8 mouse cellular contexts compared by ENCODE assay signal in genomic region chr17:24707801-24708425, GRCm38 (mm10). TPM values are rescaled to one million over a fixed set of nuclear protein-coding genes. Genes with fewer than 3 reads are reported as not detected.
DNase-seq lines count a peak whose midpoint lies in the region; ATAC-seq and TF ChIP-seq lines count a peak whose summit lies in the region.

No protein-coding gene starts in this region.

- no peak for ATAC-seq in heart, embryonic 11.5 days (replicated peaks; ENCODE audit: insufficient number of reproducible peaks, low FRiP score, low TSS enrichment)
- peak; percentile 62; the same call in 1 of the 2 replicates for ATAC-seq in forebrain, postnatal 0 days
- peak; percentile 45 for ATAC-seq in liver, embryonic 16.5 days (ENCODE audit: low read depth)

- peak overlapping the region; percentile 84 for H3K27ac ChIP-seq in heart, embryonic 11.5 days (ENCODE audit: low read depth, low read length)
- H3K27ac ChIP-seq in MEL (ENCODE audit: control insufficient read depth, low read depth, low read length): peak overlapping the region; percentile 75
- H3K27ac ChIP-seq in forebrain, postnatal 0 days (ENCODE audit: low read depth, low read length): peak overlapping the region; percentile 67; the same call in 1 of the 2 replicates
- H3K27ac ChIP-seq in liver, embryonic 16.5 days (ENCODE audit: low read length): peak overlapping the region; percentile 83

- H3K9ac ChIP-seq in heart, embryonic 11.5 days (ENCODE audit: low read depth, low read length): peak overlapping the region; percentile 86
- H3K9ac ChIP-seq in MEL (ENCODE audit: control insufficient read depth, low read depth, low read length, poor library complexity, severe bottlenecking): peak overlapping the region; percentile 85
- H3K9ac ChIP-seq in forebrain, postnatal 0 days: peak overlapping the region; percentile 62
- peak overlapping the region; percentile 66 for H3K9ac ChIP-seq in liver, embryonic 16.5 days (ENCODE audit: low read depth, low read length)

- H3K4me1 ChIP-seq in heart, embryonic 11.5 days (ENCODE audit: control insufficient read depth, insufficient read depth, low read length): peaks cover 9% of the 10 kb centered on the region
- H3K4me1 ChIP-seq in MEL (ENCODE audit: control insufficient read depth in 1 of 2, insufficient read depth in 2 of 2, low read length in 2 of 2): peaks cover 0 to 2% of the 10 kb centered on the region in 2 experiments; a peak in 1 of 4 replicates
- H3K4me1 ChIP-seq in forebrain, postnatal 0 days (ENCODE audit: insufficient read depth): peaks cover 3% of the 10 kb centered on the region; the same call in 1 of the 2 replicates
- peaks cover 20% of the 10 kb centered on the region for H3K4me1 ChIP-seq in liver, embryonic 16.5 days (ENCODE audit: control insufficient read depth, low read depth, low read length)

- no peak for TF ChIP-seq RAD21 in MEL (IDR thresholded peaks at IDR 0.05; ENCODE audit: low read depth, low read length)

- no peak for DNase-seq in heart, adult 8-10 months (ENCODE audit: low spot score)
- DNase-seq in MEL (ENCODE audit: low read depth, low spot score): peak; percentile 70
- no peak for DNase-seq in forebrain, postnatal 0 days
- peak; percentile 51 for DNase-seq in yolk sac, embryonic 10.5 days (ENCODE audit: low spot score)
- no peak for DNase-seq in layer of hippocampus, postnatal 14 days (ENCODE audit: low spot score in 2 of 2)
- DNase-seq in spleen, adult 18-20 months: no peak

- no peak for TF ChIP-seq EP300 in MEL (IDR thresholded peaks at IDR 0.05; ENCODE audit: low read depth in 1 of 2, low read length in 2 of 2)

- H3K4me3 ChIP-seq in heart, embryonic 11.5 days (ENCODE audit: low read depth, low read length): peak overlapping the region; percentile 81
- H3K4me3 ChIP-seq in MEL (ENCODE audit: control insufficient read depth in 1 of 2, insufficient read depth in 1 of 2, low read depth in 2 of 2, low read length in 2 of 2): peak overlapping the region; percentile 89 to 100
- H3K4me3 ChIP-seq in forebrain, postnatal 0 days (ENCODE audit: low read depth, low read length): peak overlapping the region; percentile 58
- peak overlapping the region; percentile 73 for H3K4me3 ChIP-seq in liver, embryonic 16.5 days (ENCODE audit: low read depth, low read length)

- peak overlapping the region; percentile 84 for H3K4me2 ChIP-seq in heart, embryonic 11.5 days
- H3K4me2 ChIP-seq in forebrain, postnatal 0 days (ENCODE audit: low read depth): peak overlapping the region; percentile 62
- peak overlapping the region; percentile 82 for H3K4me2 ChIP-seq in liver, embryonic 16.5 days (ENCODE audit: low read depth, low read length)

- H3K79me2 ChIP-seq in MEL (ENCODE audit: control insufficient read depth, insufficient read depth, low read length, poor library complexity): peaks cover 7% of the 10 kb centered on the region

- no peaks in the 10 kb centered on the region for H3K27me3 ChIP-seq in heart, embryonic 11.5 days (ENCODE audit: control insufficient read depth, insufficient read depth, low read length)
- H3K27me3 ChIP-seq in MEL (ENCODE audit: control insufficient read depth in 1 of 2, insufficient read depth in 2 of 2, low read length in 2 of 2): no peaks in the 10 kb centered on the region
- no peaks in the 10 kb centered on the region for H3K27me3 ChIP-seq in forebrain, postnatal 0 days (ENCODE audit: insufficient read depth, low read length)
- no peaks in the 10 kb centered on the region for H3K27me3 ChIP-seq in liver, embryonic 16.5 days (ENCODE audit: control insufficient read depth, insufficient read depth, low read depth, low read length)

- no peak for TF ChIP-seq CTCF in MEL (IDR thresholded peaks at IDR 0.05 in 2 of 3, conservative IDR thresholded peaks at IDR 0.05 in 1 of 3; ENCODE audit: control insufficient read depth in 1 of 3, insufficient read depth in 1 of 3, low read depth in 2 of 3, low read length in 3 of 3, poor library complexity in 1 of 3, severe bottlenecking in 1 of 3)
- no peak for TF ChIP-seq CTCF in forebrain, postnatal 0 days (IDR thresholded peaks at IDR 0.05; ENCODE audit: low read depth)

- H3K36me3 ChIP-seq in heart, embryonic 11.5 days (ENCODE audit: control insufficient read depth, insufficient read depth, low read length): peaks cover 13% of the 10 kb centered on the region
- peaks cover 0 to 5% of the 10 kb centered on the region in 2 experiments; a peak in 2 of 4 replicates for H3K36me3 ChIP-seq in MEL (ENCODE audit: control insufficient read depth in 1 of 2, insufficient read depth in 2 of 2, low read length in 2 of 2)
- H3K36me3 ChIP-seq in forebrain, postnatal 0 days (ENCODE audit: insufficient read depth): peaks cover 20% of the 10 kb centered on the region
- peaks cover 9% of the 10 kb centered on the region for H3K36me3 ChIP-seq in liver, embryonic 16.5 days (ENCODE audit: control insufficient read depth, insufficient read depth)

- WGBS in heart, embryonic 11.5 days (ENCODE audit: insufficient replicate concordance): 6% methylated on average over 24 of the region's 24 CpGs
- 5% methylated on average over 24 of the region's 24 CpGs for WGBS in forebrain, postnatal 0 days
- WGBS in liver, embryonic 16.5 days (ENCODE audit: insufficient replicate concordance): 2% methylated on average over 24 of the region's 24 CpGs

- H3K9me3 ChIP-seq in heart, embryonic 11.5 days (replicated peaks; ENCODE audit: control insufficient read depth, low read length): no peaks in the 10 kb centered on the region
- H3K9me3 ChIP-seq in MEL (replicated peaks; ENCODE audit: insufficient read depth, low read length): no peaks in the 10 kb centered on the region
- H3K9me3 ChIP-seq in forebrain, postnatal 0 days (ENCODE audit: low read length): no peaks in the 10 kb centered on the region
- no peaks in the 10 kb centered on the region for H3K9me3 ChIP-seq in liver, embryonic 16.5 days (replicated peaks; ENCODE audit: control insufficient read depth, low read length)

- TF ChIP-seq POLR2A in MEL (IDR thresholded peaks at IDR 0.05; ENCODE audit: control insufficient read depth in 1 of 2, insufficient read depth in 1 of 2, low read depth in 1 of 2, low read length in 2 of 2, poor library complexity in 1 of 2): peak in 1 of 2 experiments; percentile 13; a peak in 1 of 4 replicates

RNA-seq across cellular contexts. Expression of gene Tbl3, which starts 0.5 kb away (rescaled TPM):
- polyA plus RNA-seq in heart, embryonic 11.5 days (2014; fragmentation: Nextera tagmentation; extraction: Ambion mirVana): 50.9 and 54.8 TPM in 2 replicates
- 10 to 100 TPM; 14.4 to 21.6 (median 17.3) TPM for total RNA-seq in heart, adult 8-10 months (2022)
- 102 and 103 TPM in 2 replicates for total RNA-seq in MEL (2012; rRNA removed)
- polyA plus RNA-seq in MEL (2012; ENCODE audit: insufficient read depth in 1 of 2, insufficient read length in 2 of 2, low read depth in 1 of 2, low replicate concordance in 2 of 2, missing spikeins in 1 of 2): 100 to 1,000 TPM in 1 of 2 experiments, not detected in 1; 111 TPM
- total RNA-seq in forebrain, postnatal 0 days (2014; rRNA removed): 39.0 and 59.2 TPM in 2 replicates
- polyA plus RNA-seq in forebrain, postnatal 0 days (2015; fragmentation: Nextera tagmentation; extraction: Ambion mirVana): 45.7 and 48.0 TPM in 2 replicates
- 29.3 and 29.5 TPM in 2 replicates for polyA plus RNA-seq in liver, embryonic 16.5 days (2015; fragmentation: Nextera tagmentation; extraction: Ambion mirVana)
- total RNA-seq in layer of hippocampus, postnatal 14 days (2021): 10 to 100 TPM; 28.5 to 29.1 TPM

RNA-seq across cellular contexts. Expression of gene Rnf151, which starts 9.9 kb away (rescaled TPM):
- polyA plus RNA-seq in heart, embryonic 11.5 days (2014; fragmentation: Nextera tagmentation; extraction: Ambion mirVana): not detected in 2 replicates
- under 1 TPM in 1 of 4 experiments, not detected in 3; 0.23 TPM for total RNA-seq in heart, adult 8-10 months (2022)
- total RNA-seq in MEL (2012; rRNA removed): 0.23 and 0.26 TPM in 2 replicates
- polyA plus RNA-seq in MEL (2012; ENCODE audit: insufficient read depth in 1 of 2, insufficient read length in 2 of 2, low read depth in 1 of 2, low replicate concordance in 2 of 2, missing spikeins in 1 of 2): under 1 TPM in 1 of 2 experiments, not detected in 1; 0.40 TPM
- total RNA-seq in forebrain, postnatal 0 days (2014; rRNA removed): 0.69 TPM in 1 of 2 replicates, not detected in the other
- not detected in 2 replicates for polyA plus RNA-seq in forebrain, postnatal 0 days (2015; fragmentation: Nextera tagmentation; extraction: Ambion mirVana)
- 0.07 TPM in 1 of 2 replicates, not detected in the other for polyA plus RNA-seq in liver, embryonic 16.5 days (2015; fragmentation: Nextera tagmentation; extraction: Ambion mirVana)
- not detected for total RNA-seq in layer of hippocampus, postnatal 14 days (2021)

RNA-seq across cellular contexts. Expression of gene Rps2, which starts 10.0 kb away (rescaled TPM):
- 1,091 and 1,195 TPM in 2 replicates for polyA plus RNA-seq in heart, embryonic 11.5 days (2014; fragmentation: Nextera tagmentation; extraction: Ambion mirVana)
- 100 to 1,000 TPM; 631 to 768 (median 679) TPM for total RNA-seq in heart, adult 8-10 months (2022)
- total RNA-seq in MEL (2012; rRNA removed): 3,755 and 4,516 TPM in 2 replicates
- polyA plus RNA-seq in MEL (2012; ENCODE audit: insufficient read depth in 1 of 2, insufficient read length in 2 of 2, low read depth in 1 of 2, low replicate concordance in 2 of 2, missing spikeins in 1 of 2): 1,000 to 10,000 TPM in 1 of 2 experiments, not detected in 1; 1,852 TPM
- total RNA-seq in forebrain, postnatal 0 days (2014; rRNA removed): 2,317 and 3,198 TPM in 2 replicates
- polyA plus RNA-seq in forebrain, postnatal 0 days (2015; fragmentation: Nextera tagmentation; extraction: Ambion mirVana): 884 and 936 TPM in 2 replicates
- polyA plus RNA-seq in liver, embryonic 16.5 days (2015; fragmentation: Nextera tagmentation; extraction: Ambion mirVana): 868 and 907 TPM in 2 replicates
- 100 to 1,000 TPM; 494 to 506 TPM for total RNA-seq in layer of hippocampus, postnatal 14 days (2021)

RNA-seq across cellular contexts. Expression of gene Noxo1, which starts 11.9 kb away (rescaled TPM):
- 0.49 and 1.1 TPM in 2 replicates for polyA plus RNA-seq in heart, embryonic 11.5 days (2014; fragmentation: Nextera tagmentation; extraction: Ambion mirVana)
- under 1 TPM; 0.49 to 0.84 (median 0.58) TPM for total RNA-seq in heart, adult 8-10 months (2022)
- 0.39 and 0.62 TPM in 2 replicates for total RNA-seq in MEL (2012; rRNA removed)
- polyA plus RNA-seq in MEL (2012; ENCODE audit: insufficient read depth in 1 of 2, insufficient read length in 2 of 2, low read depth in 1 of 2, low replicate concordance in 2 of 2, missing spikeins in 1 of 2): 1 to 10 TPM in 1 of 2 experiments, not detected in 1; 2.4 TPM
- total RNA-seq in forebrain, postnatal 0 days (2014; rRNA removed): 3.8 and 4.5 TPM in 2 replicates
- 1.4 and 2.5 TPM in 2 replicates for polyA plus RNA-seq in forebrain, postnatal 0 days (2015; fragmentation: Nextera tagmentation; extraction: Ambion mirVana)
- 0.37 and 0.42 TPM in 2 replicates for polyA plus RNA-seq in liver, embryonic 16.5 days (2015; fragmentation: Nextera tagmentation; extraction: Ambion mirVana)
- 1 to 10 TPM; 2.7 to 4.4 TPM for total RNA-seq in layer of hippocampus, postnatal 14 days (2021)

RNA-seq across cellular contexts. Expression of gene Gfer, which starts 12.0 kb away (rescaled TPM):
- 36.7 and 39.0 TPM in 2 replicates for polyA plus RNA-seq in heart, embryonic 11.5 days (2014; fragmentation: Nextera tagmentation; extraction: Ambion mirVana)
- total RNA-seq in heart, adult 8-10 months (2022): 10 to 100 TPM; 20.0 to 22.2 (median 21.1) TPM
- total RNA-seq in MEL (2012; rRNA removed): 78.6 and 86.8 TPM in 2 replicates
- 10 to 100 TPM in 1 of 2 experiments, not detected in 1; 83.0 TPM for polyA plus RNA-seq in MEL (2012; ENCODE audit: insufficient read depth in 1 of 2, insufficient read length in 2 of 2, low read depth in 1 of 2, low replicate concordance in 2 of 2, missing spikeins in 1 of 2)
- 34.5 and 34.7 TPM in 2 replicates for total RNA-seq in forebrain, postnatal 0 days (2014; rRNA removed)
- 35.4 and 38.0 TPM in 2 replicates for polyA plus RNA-seq in forebrain, postnatal 0 days (2015; fragmentation: Nextera tagmentation; extraction: Ambion mirVana)
- 23.7 and 23.9 TPM in 2 replicates for polyA plus RNA-seq in liver, embryonic 16.5 days (2015; fragmentation: Nextera tagmentation; extraction: Ambion mirVana)
- 10 to 100 TPM; 18.5 to 19.8 TPM for total RNA-seq in layer of hippocampus, postnatal 14 days (2021)

Comparison
In these comparisons a context has a peak if more than half of its experiments do, and no peak if none do; other contexts are left out.
1. DNase-seq: peak in MEL (single experiment) and yolk sac, embryonic 10.5 days (single experiment); none in heart, adult 8-10 months (single experiment), forebrain, postnatal 0 days (single experiment), layer of hippocampus, postnatal 14 days (0 of 2) and spleen, adult 18-20 months (0 of 2).
2. Peak in every context shown above with its lines, with median percentiles within 50 percentile points of each other: H3K27ac ChIP-seq, H3K4me2 ChIP-seq, H3K4me3 ChIP-seq and H3K9ac ChIP-seq.